Mouse (Mus musculus): ENCODE measurements around the gene Cth. TPM values are rescaled to one million over a fixed set of nuclear protein-coding genes. Genes with fewer than 3 reads are reported as not detected.

Cth gene
- polyA plus RNA-seq, 1 experiment = 2.7 TPM

DNA sequence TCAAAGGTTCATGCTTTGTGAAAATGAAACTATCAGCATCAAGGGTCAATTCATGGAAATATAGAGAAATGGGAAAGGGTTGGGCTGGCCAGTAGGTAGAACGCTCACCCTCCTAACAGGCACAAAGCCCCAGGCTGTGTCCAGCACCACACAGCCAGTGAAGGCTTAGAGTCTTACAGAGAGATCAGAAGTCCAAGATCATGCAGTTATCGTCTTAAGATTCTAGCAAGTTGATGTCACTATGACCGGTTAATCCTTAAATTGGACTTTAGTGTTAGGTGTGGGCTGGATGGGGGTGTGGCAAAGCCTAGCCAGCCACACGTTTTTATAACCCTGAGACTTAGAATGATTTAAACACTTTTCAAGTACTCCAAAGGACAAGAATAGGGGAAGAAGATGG lies 58.6 kb downstream of the Cth start:
- no peak for TF ChIP-seq POLR2A (IDR thresholded peaks at IDR 0.05; ENCODE audit: borderline replicate concordance, extremely low read depth, insufficient read depth, insufficient read length, poor library complexity, severe bottlenecking)
- TF ChIP-seq CTCF (IDR thresholded peaks at IDR 0.05; ENCODE audit: borderline replicate concordance, extremely low read depth, insufficient read depth, insufficient read length) = no peak
- no peak for DNase-seq (ENCODE audit: low read depth)

DNA sequence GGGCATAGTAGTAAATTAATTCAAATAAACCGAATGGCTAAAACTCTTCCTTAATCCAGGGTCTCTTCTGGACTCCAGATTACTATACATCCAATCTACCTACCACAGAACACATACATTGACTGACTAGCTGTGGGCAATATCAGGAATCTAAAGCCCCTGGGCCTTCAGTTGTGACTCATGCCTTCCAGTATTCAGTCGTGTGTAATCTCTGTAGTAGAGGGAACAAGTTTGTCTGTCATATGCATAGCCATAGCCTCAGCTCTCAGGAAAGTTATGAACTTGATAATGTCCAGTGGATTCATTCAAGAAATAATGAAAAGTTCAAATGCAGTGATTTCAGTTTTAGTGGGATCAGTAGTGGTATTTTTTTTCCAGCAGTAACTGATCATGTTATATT lies 59.0 kb downstream of the Cth start:
- TF ChIP-seq CTCF (IDR thresholded peaks at IDR 0.05; ENCODE audit: borderline replicate concordance, extremely low read depth, insufficient read depth, insufficient read length) = no peak
- TF ChIP-seq POLR2A (IDR thresholded peaks at IDR 0.05; ENCODE audit: borderline replicate concordance, extremely low read depth, insufficient read depth, insufficient read length, poor library complexity, severe bottlenecking) = no peak
- no peak for DNase-seq (ENCODE audit: low read depth)

DNA sequence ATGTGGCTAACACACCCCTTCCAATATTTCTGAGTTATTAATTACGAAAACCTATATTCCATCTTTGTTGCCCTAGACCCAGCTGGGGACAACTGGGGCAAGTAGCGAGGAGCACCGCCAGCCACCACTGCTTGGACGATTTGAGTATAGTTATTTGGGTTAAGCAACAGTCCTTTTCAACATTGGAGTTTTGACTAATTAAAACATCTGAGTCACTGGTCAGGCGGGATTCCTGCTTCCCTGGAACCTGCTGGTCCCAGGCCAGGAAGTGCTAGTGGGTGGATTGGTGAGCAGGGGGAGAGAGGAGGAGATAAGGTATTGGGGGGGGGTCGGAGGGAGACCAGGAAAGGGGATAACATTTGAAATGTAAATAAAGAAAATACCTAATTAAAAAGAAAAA lies 59.4 kb downstream of the Cth start:
- TF ChIP-seq POLR2A (IDR thresholded peaks at IDR 0.05; ENCODE audit: borderline replicate concordance, extremely low read depth, insufficient read depth, insufficient read length, poor library complexity, severe bottlenecking) = no peak
- no peak for TF ChIP-seq CTCF (IDR thresholded peaks at IDR 0.05; ENCODE audit: borderline replicate concordance, extremely low read depth, insufficient read depth, insufficient read length)
- no peak for DNase-seq (ENCODE audit: low read depth)

DNA sequence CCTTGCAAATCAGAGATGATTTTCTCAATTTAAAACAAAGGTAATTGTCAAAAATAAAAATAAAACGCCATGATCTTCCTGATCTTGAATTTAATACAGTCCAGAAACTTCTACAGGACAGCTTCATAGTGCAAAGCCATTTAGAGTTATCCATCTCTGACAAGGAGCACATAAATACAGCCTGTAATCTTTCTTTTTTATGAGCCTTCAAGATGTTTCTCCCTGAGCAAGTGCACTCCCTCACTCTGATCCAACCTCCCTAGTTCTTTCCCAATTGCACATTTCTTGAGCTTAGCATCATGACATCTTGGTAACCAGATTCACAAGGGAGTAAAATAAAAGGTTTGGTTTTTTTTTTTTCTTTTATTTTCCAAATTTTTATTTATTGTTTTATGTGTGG lies 72.1 kb downstream of the Cth start:
- no peak for DNase-seq (ENCODE audit: low read depth)
- TF ChIP-seq POLR2A (IDR thresholded peaks at IDR 0.05; ENCODE audit: borderline replicate concordance, extremely low read depth, insufficient read depth, insufficient read length, poor library complexity, severe bottlenecking) (no peak), CTCF (IDR thresholded peaks at IDR 0.05; ENCODE audit: borderline replicate concordance, extremely low read depth, insufficient read depth, insufficient read length) (no peak)

DNA sequence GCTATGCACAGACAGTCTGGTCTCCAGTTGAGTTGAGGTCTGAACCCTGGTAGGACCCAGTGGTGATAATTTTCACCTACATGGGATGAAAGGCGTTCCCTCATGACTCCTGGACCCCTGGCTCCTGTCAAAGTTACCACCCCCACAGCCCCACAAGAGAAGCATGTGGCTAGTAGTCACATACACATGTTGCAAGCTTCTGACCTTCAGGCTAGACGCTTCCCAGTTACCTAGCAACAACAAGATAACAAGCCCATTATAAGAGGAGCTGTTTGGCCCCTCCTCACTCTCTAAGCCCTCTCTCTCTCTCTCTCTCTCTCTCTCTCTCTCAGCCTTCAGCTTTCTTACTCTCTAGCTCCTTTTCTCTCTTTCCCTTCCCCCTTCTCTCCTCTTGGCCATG lies 76.4 kb downstream of the Cth start:
- DNase-seq (ENCODE audit: low read depth) = peak; percentile 22
- no peak for TF ChIP-seq POLR2A (IDR thresholded peaks at IDR 0.05; ENCODE audit: borderline replicate concordance, extremely low read depth, insufficient read depth, insufficient read length, poor library complexity, severe bottlenecking)
- TF ChIP-seq CTCF (IDR thresholded peaks at IDR 0.05; ENCODE audit: borderline replicate concordance, extremely low read depth, insufficient read depth, insufficient read length) = no peak

DNA sequence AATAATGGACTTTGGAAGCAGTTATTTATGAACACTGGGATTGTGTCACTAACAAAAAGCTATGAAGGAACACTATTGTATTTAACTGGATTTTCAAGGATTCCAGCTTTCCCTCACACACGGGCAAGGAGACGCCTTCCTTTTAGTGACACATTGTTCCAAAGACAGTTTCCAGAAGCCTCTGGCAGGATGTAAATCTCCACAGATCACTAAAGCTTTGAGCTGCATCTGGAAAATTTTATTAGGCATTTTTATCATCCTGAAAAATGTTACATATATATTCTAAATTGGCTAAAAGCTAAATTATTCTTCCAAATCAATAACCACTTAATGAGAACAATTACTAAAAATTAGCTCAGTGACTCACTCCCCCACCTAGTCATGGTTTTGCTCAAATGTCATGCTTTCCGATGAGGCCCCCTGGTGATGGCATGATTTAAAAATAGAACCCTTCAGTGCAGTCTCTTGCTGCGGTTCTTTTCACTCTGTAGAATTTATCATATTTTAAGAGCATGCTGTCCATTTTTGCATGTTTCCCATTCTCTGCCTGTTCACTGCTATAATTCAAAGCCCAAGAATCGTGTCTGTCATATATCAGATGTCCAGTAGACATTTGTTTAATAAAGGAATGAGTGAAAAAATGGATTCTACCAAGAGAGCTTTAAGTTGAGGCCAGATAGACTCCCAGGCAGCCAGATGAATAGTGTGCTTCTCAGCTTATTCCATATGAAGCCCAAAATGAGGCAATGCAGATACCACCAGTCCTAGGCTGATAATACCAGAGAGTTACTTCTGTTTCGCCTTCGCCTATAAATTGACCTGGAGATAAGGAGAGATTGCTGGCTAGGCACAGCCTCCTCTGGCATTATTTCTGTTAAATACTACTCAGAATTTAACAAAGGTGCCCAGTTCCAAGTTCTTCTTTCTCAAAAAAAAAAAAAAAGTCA lies 77.3 kb downstream of the Cth start:
- peak; percentile 9 for DNase-seq (ENCODE audit: low read depth)
- TF ChIP-seq POLR2A (IDR thresholded peaks at IDR 0.05; ENCODE audit: borderline replicate concordance, extremely low read depth, insufficient read depth, insufficient read length, poor library complexity, severe bottlenecking) (no peak), CTCF (IDR thresholded peaks at IDR 0.05; ENCODE audit: borderline replicate concordance, extremely low read depth, insufficient read depth, insufficient read length) (no peak)

Other genes starting within 250 kb of the Cth start
- gene Ankrd13c, start 22.2 kb upstream of the Cth start, polyA plus RNA-seq (2012; rRNA removed) = 24.4 and 29.4 TPM in 2 replicates
- gene Srsf11, start 111.6 kb upstream of the Cth start, polyA plus RNA-seq (2012; rRNA removed) = 476 and 682 TPM in 2 replicates
- 31.1 and 32.7 TPM in 2 replicates for gene Lrrc40, start 111.6 kb upstream of the Cth start, polyA plus RNA-seq (2012; rRNA removed)